In the genomic region with DNA sequence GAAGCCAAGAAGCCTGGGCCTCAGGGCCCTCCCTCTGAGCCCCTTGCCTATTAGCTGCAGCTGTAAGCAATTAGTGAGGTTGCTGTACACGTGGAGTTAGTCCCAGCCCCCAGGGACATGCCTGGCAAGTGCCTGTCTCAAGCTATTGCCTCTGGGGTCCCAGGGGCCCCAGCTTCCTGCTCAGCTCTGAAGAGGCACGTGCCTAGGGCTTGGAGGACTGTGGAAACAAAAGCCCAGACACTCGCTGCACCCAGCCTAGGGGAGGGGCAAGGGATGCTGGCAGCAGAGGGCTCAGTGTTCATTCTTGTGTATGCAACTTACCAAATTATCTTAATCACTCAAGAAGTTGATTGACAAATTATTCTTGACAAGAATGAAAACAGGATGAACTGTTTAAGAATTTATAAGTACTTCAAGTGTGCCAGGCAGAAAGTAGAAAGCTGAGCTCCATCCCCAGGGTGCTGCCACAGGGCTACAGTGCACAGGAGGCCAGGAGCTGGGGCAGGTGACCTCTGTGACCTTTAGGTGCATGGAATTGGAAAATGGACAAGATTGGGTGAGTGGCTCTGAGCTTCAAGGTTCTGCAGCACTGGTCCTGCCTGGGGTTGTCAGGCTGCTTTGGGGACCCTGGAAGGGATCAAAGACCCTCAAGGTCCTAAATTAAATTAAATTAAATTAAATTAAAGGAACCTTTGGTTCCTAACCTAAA, we compare ENCODE assay signal across 8 mouse cellular contexts.
DNase-seq lines count a peak whose midpoint lies in the region; ATAC-seq and TF ChIP-seq lines count a peak whose summit lies in the region.

No protein-coding gene starts in this region.

- H3K4me3 ChIP-seq in CH12.LX (replicated peaks in 1 of 3; ENCODE audit: low read depth in 2 of 3, low read length in 2 of 3, poor library complexity in 1 of 3) = no peak overlapping the region
- no peak overlapping the region for H3K4me3 ChIP-seq in forebrain, postnatal 0 days (ENCODE audit: low read depth, low read length)
- H3K4me3 ChIP-seq in midbrain, embryonic 10.5 days = no peak overlapping the region
- H3K4me3 ChIP-seq in cerebellum, adult 2 months (replicated peaks; ENCODE audit: insufficient read depth, low read depth, low read length) = no peak overlapping the region
- no peak overlapping the region for H3K4me3 ChIP-seq in left cerebral cortex, adult 2 months

- DNase-seq in CH12.LX (ENCODE audit: extremely low read depth) (peak; percentile 12), ZHBTc4 (ENCODE audit: low read depth, low spot score) (peak; percentile 20), adipocyte (ENCODE audit: low spot score) (no peak)
- peak; percentile 31 for DNase-seq in forebrain, postnatal 0 days
- peak; percentile 49 for DNase-seq in midbrain, embryonic 10.5 days (ENCODE audit: low spot score)
- DNase-seq in ovary, postnatal 10 days (ENCODE audit: low spot score) = no peak
- no peak for DNase-seq in cerebellum, adult 2 months
- DNase-seq in left cerebral cortex, adult 2 months (ENCODE audit: extremely low spot score in 1 of 2, low spot score in 2 of 2) = no peak

- H3K9ac ChIP-seq in CH12.LX (ENCODE audit: insufficient read depth, low read depth) = no peak overlapping the region
- no peak overlapping the region for H3K9ac ChIP-seq in forebrain, postnatal 0 days

- intact Hi-C loops in left cerebral cortex, adult 2 months (cut with DNase I) = loop anchor here (2.0 kb wide), 1 partner anchor 52 kb away; no protein-coding TSS in a partner anchor

- no peak for TF ChIP-seq CTCF in CH12.LX (conservative IDR thresholded peaks at IDR 0.05 in 1 of 2, IDR thresholded peaks at IDR 0.05 in 1 of 2; ENCODE audit: low read depth in 2 of 2, low read length in 2 of 2)
- TF ChIP-seq CTCF in forebrain, postnatal 0 days (IDR thresholded peaks at IDR 0.05; ENCODE audit: low read depth) = no peak
- TF ChIP-seq CTCF in cerebellum, adult 2 months (IDR thresholded peaks at IDR 0.05; ENCODE audit: borderline replicate concordance, insufficient read depth, low read depth, low read length) = no peak
- TF ChIP-seq CTCF in left cerebral cortex, adult 2 months (IDR thresholded peaks at IDR 0.05) = no peak

- H3K4me1 ChIP-seq in CH12.LX (ENCODE audit: control insufficient read depth in 1 of 2, insufficient read depth in 2 of 2) = peaks cover 0 to 4% of the 10 kb centered on the region in 2 experiments; a peak in 2 of 4 replicates
- 0 out of 2 replicates have a peak, but pooled peaks cover 5% of the 10 kb centered on the region for H3K4me1 ChIP-seq in forebrain, postnatal 0 days (ENCODE audit: insufficient read depth)
- H3K4me1 ChIP-seq in midbrain, embryonic 10.5 days = peaks cover 23% of the 10 kb centered on the region
- peaks cover 50% of the 10 kb centered on the region for H3K4me1 ChIP-seq in cerebellum, adult 2 months (ENCODE audit: control insufficient read depth, insufficient read depth, low read length)

- WGBS in forebrain, postnatal 0 days = 3% methylated on average over 3 of the region's 3 CpGs
- WGBS in midbrain, embryonic 10.5 days = under 1% methylated on average over 3 of the region's 3 CpGs
- 32% methylated on average over 3 of the region's 3 CpGs for WGBS in cerebellum, adult 2 months

- TF ChIP-seq RAD21 in CH12.LX (IDR thresholded peaks at IDR 0.05; ENCODE audit: low read depth, low read length) = no peak

- H3K4me2 ChIP-seq in CH12.LX (ENCODE audit: insufficient read depth, low read depth, poor library complexity, severe bottlenecking) = no peak overlapping the region
- no peak overlapping the region for H3K4me2 ChIP-seq in forebrain, postnatal 0 days (ENCODE audit: low read depth)

- TF ChIP-seq EP300 in CH12.LX (IDR thresholded peaks at IDR 0.05; ENCODE audit: low read length) = no peak

- ATAC-seq in forebrain, postnatal 0 days = peak; percentile 83

- no peaks in the 10 kb centered on the region for H3K36me3 ChIP-seq in CH12.LX (replicated peaks in 1 of 2; ENCODE audit: control insufficient read depth in 1 of 2, insufficient read depth in 1 of 2, low read length in 1 of 2)
- H3K36me3 ChIP-seq in forebrain, postnatal 0 days (ENCODE audit: insufficient read depth) = peaks cover 9% of the 10 kb centered on the region
- no peaks in the 10 kb centered on the region for H3K36me3 ChIP-seq in midbrain, embryonic 10.5 days

- H3K9me3 ChIP-seq in CH12.LX (replicated peaks; ENCODE audit: low read length) = no peaks in the 10 kb centered on the region
- no peaks in the 10 kb centered on the region for H3K9me3 ChIP-seq in forebrain, postnatal 0 days (ENCODE audit: low read length)
- H3K9me3 ChIP-seq in midbrain, embryonic 10.5 days (replicated peaks) = no peaks in the 10 kb centered on the region

- H3K79me2 ChIP-seq in CH12.LX (replicated peaks; ENCODE audit: control insufficient read depth, extremely low read depth, insufficient read depth, poor library complexity, severe bottlenecking) = no peaks in the 10 kb centered on the region

- in situ Hi-C loops in CH12.LX (cut with MboI; ENCODE audit: low pct_ligation_motif_present, low pct_unique_long_range_greater_than_20kb, low sequenced_read_pairs) = no loop called here

- dilution Hi-C loops in CH12.LX (cut with MboI; ENCODE audit: extremely low pct_ligation_motif_present, extremely low pct_unique_long_range_greater_than_20kb, low sequenced_read_pairs) = no loop called here

- peaks cover 89% of the 10 kb centered on the region for H3K27me3 ChIP-seq in CH12.LX (replicated peaks)
- no peaks in the 10 kb centered on the region for H3K27me3 ChIP-seq in forebrain, postnatal 0 days (ENCODE audit: insufficient read depth, low read length)
- peaks cover 45% of the 10 kb centered on the region for H3K27me3 ChIP-seq in midbrain, embryonic 10.5 days (ENCODE audit: low read depth, poor library complexity, severe bottlenecking)
- no peaks in the 10 kb centered on the region for H3K27me3 ChIP-seq in cerebellum, adult 2 months (ENCODE audit: control insufficient read depth, insufficient read depth, low read length)

- no peak overlapping the region for H3K27ac ChIP-seq in CH12.LX (ENCODE audit: insufficient read depth, low read depth)
- no peak overlapping the region for H3K27ac ChIP-seq in forebrain, postnatal 0 days (ENCODE audit: low read depth, low read length)
- H3K27ac ChIP-seq in midbrain, embryonic 10.5 days (replicated peaks) = peak overlapping the region; percentile 70
- no peak overlapping the region for H3K27ac ChIP-seq in cerebellum, adult 2 months (ENCODE audit: insufficient read depth, low read length)
- no peak overlapping the region for H3K27ac ChIP-seq in left cerebral cortex, adult 2 months

- TF ChIP-seq POLR2A in CH12.LX (IDR thresholded peaks at IDR 0.05; ENCODE audit: low read depth, low read length) = no peak
- TF ChIP-seq POLR2A in cerebellum, adult 2 months (IDR thresholded peaks at IDR 0.05; ENCODE audit: borderline replicate concordance, insufficient read depth, low read length) = no peak

TF ChIP-seq in CH12.LX, 34 proteins besides CTCF, POLR2A, EP300 and RAD21:
- no peak for TF ChIP-seq HCFC1 (IDR thresholded peaks at IDR 0.05; ENCODE audit: low read depth, low read length)
- TF ChIP-seq CHD2 (IDR thresholded peaks at IDR 0.05; ENCODE audit: low read length) = no peak
- no peak for TF ChIP-seq MAZ (IDR thresholded peaks at IDR 0.05; ENCODE audit: low read depth, low read length)
- TF ChIP-seq JUND (conservative IDR thresholded peaks at IDR 0.05; ENCODE audit: low read depth, low read length) = no peak
- TF ChIP-seq BHLHE40 (IDR thresholded peaks at IDR 0.05; ENCODE audit: low read depth, low read length) = peak; percentile 58
TF ChIP-seq in CH12.LX: peak in this region for 1.

Comparison
In these comparisons a context has a peak if more than half of its experiments do, and no peak if none do; other contexts are left out.
1. DNase-seq: peak in CH12.LX (single experiment), ZHBTc4 (single experiment), forebrain, postnatal 0 days (single experiment) and midbrain, embryonic 10.5 days (single experiment); none in ovary, postnatal 10 days (single experiment), adipocyte (single experiment), cerebellum, adult 2 months (0 of 2) and left cerebral cortex, adult 2 months (0 of 2).